Mouse (Mus musculus) regulatory T cell (primary cell): Measurements from ENCODE around the gene Macrod2.

Source experiments
- in situ Hi-C: fragments of 300-600 bp; cut with MboI, MseI; formaldehyde crosslinking; loops from one replicate; pipeline ENCODE4 v1.15.1; 2025; ENCODE audit warnings: high pct_unique_total_duplicates

Macrod2 gene

DNA sequence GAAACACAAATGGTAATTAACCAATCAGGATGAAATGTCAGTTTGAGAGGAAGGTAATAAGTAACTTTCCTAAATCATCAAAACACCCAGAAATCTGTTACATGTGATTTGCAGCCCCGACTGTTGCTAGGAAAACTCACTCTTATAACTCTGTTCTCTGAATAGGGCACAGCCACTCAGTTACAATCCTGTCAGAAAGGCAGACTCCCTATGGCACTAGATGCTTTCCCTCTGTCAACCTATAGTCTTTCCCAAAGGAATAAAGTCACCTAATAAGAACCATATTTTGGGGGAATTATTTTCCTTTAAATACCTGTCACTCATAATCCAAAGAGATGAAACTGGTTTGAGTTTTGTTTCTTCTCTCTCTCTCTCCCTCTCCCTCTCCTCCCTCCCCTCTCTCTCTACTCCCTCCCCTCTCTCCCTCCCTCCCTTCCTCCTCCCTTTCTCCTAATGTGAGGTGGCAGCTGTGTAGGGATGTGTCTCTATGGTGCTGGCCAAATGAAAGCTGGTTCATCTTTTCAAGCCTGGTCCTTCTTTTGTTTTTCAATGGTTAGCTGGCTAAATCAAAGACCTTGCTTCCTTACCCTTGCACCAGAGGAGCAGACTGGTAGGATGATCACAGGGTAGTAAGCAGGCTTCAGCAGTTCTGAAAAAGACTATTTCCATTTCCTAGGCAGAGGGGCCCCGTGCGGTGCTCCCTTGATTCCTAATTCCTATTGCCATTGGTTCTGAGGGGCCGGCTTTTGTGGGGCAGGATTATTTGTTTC, 661.8 kb downstream of the Macrod2 start:
- in situ Hi-C loops, result no loop called here

GRCm38 (mm10) chr2:141057455-141057833, 662.3 kb downstream of the Macrod2 start:
- in situ Hi-C loops, result no loop called here

GRCm38 (mm10) chr2:141073981-141074855, 679.1 kb downstream of the Macrod2 start:
- in situ Hi-C loops, result no loop called here

DNA sequence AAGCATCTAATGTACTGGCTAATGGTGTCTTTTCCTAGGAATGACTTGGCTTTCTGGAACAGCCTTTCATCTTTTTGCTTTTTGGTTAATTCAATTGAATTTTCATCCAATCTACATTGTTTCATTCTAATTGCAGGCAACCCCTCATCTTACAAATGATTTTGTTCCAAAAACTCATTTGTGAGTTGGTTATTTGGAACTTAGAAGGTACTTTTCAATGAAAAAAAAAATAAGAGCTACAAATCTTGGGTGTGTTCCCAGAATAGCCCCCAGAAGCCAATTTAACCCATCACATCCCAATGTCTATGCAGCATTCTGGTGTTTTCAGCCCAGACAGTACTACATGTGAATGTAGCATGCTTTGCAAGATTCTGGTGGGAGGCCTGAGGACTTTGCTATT, 683.1 kb downstream of the Macrod2 start:
- in situ Hi-C loops, result no loop called here

- in situ Hi-C loops, result no loop called here
These were observed 696.2 kb downstream of the Macrod2 start for GRCm38 (mm10) chr2:141091320-141091719.

DNA sequence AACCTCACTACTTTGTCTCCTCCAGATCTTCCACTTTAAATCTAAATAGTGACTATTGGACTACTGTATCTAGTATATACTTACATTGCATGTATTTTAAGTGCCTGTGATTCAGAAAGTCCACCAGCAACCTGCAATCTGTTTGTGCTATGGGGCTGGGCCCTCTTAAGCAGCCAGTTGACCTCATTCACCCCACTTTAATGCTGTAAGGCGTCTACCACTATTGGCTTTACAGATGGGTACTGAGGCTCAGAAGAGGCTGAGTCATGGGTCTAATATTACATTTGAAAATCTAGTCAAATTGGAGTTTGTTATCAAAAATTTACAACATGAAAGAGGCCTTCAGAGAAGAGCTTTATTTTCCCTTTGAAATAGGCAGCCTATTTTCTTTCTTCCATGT, 722.5 kb downstream of the Macrod2 start:
- in situ Hi-C loops, result no loop called here

- in situ Hi-C loops, result no loop called here
These were observed 728.8 kb downstream of the Macrod2 start for GRCm38 (mm10) chr2:141123875-141124274.

DNA sequence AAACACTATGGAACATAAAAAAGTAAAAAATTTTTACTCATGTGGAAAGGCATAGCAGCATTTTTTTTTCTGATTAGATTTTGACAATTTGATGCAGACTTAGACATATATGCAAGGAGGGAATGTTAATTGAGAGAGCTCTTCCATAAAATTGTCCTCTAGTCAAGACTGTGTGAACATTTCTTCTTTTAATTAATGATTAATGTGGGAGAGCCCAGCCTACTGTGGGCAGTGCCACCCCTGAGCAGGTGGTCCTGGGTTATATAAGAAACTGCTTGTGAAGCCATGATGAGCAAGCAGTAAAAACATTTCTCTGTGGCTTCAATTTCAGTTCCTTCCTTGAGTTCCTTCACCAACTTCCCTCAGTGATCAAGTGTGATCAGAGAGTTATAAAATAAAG, 730.5 kb downstream of the Macrod2 start:
- in situ Hi-C loops, result no loop called here

- in situ Hi-C loops, result no loop called here
These were observed 747.2 kb downstream of the Macrod2 start for GRCm38 (mm10) chr2:141142266-141142665.

GRCm38 (mm10) chr2:141152011-141152772, 757.1 kb downstream of the Macrod2 start:
- in situ Hi-C loops, result no loop called here

DNA sequence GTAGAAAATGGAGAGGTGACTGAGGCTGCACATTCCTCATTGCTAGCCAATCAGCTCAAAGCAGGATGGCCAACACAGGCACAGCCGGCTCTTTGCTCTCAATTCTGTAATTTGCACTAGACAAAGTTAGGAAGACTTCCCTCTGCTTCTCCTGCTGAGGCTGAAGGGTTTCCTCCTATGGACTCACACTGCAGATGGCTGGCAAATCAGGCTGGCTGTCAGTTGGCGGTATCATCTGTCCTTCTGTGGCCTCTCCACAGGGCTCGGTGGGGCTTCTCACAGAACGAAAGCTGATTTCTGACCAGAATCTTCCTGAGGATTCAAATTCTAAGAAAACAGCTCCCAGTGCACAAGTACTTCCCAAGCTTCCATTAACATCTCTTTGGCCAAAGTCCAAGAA, 760.9 kb downstream of the Macrod2 start:
- in situ Hi-C loops, result no loop called here

DNA sequence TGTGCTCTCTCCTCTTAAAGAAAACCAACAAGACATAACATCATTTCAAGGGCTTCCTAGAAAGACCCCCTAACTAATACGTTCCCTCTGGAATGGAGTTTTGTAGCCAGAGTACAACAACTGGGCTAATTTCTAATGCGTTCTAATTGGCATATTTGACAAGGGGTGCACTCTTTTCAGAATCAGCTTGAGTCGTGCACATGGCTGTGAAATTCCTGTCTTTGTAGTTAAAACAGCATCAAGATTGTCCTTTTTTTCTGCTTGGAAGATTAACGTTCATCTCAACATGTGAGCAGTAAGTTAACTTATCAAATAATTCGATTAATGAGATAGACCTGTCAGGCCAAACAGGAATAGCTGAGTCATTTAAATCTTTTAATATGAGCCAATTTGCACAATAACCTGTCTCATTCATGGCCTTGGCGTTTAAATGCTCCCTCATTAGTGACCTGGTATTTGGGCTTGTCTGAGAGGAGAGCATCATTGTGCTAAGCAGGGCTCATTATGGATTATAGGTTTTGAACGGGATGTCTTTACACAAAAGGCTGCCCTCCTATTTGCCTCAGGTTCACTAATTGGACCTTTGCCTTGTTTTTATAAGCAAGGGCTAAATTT, 762.0 kb downstream of the Macrod2 start:
- in situ Hi-C loops, result no loop called here

GRCm38 (mm10) chr2:141158161-141158560, 763.1 kb downstream of the Macrod2 start:
- in situ Hi-C loops, result no loop called here

- in situ Hi-C loops, result no loop called here
These were observed 768.8 kb downstream of the Macrod2 start for GRCm38 (mm10) chr2:141163918-141164317.

DNA sequence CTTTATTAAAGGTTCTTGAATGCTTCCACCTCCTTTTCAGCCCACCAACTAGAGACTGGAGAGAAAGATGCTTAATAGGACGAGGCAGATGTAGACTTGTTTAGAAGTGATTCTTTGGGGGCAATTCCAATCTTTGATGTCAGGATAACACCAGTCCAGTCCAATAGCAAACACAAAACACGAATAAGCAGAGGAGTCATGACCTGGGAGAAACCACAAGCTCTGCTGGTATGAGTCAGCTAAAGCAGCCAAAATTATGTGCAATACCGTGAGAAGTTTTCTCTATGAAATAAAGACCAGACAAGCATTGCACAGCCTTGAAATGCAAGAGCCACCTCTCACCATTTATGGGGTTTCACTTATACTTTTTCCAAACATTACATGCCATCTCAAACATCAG, 774.5 kb downstream of the Macrod2 start:
- in situ Hi-C loops, result no loop called here

- in situ Hi-C loops, result no loop called here
These were observed 778.1 kb downstream of the Macrod2 start for GRCm38 (mm10) chr2:141173167-141173566.

DNA sequence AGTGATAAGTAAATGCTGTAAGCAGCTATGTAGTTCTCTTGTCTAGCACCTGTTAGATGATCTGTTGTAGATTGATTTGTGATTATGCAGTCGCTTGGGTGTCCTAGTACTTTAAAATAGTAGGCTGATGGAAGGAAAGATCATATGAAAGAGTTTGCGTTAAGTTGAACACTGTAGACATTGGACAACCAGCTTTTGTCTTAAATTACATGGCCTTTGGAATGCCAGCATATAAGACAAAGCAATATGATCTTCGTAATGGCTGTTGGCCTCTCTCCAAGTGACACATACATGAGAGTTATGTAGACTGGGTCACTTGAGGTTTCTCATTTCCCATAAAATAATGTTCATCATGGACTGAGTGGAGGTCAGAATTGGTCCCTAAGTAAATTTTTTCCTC, 778.5 kb downstream of the Macrod2 start:
- in situ Hi-C loops, result no loop called here

DNA sequence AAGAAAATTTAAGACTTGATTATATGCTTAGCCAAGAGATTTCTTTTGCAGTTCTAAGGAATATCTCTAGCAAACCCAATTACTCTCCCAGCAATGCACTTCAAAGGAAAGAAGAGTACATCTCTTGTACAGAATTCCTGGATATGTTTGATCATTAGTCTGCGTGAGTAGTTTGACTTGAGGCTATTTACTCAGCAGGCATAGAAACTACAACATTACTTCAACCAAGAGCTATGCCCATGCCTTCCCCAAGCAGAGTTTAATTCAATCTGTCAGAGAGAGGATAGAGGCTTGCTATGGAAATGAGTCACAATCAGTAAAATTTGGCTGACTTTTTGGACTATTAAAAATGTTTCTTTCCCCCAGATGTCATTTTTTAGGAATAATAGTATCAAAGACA, 785.5 kb downstream of the Macrod2 start:
- in situ Hi-C loops, result no loop called here

DNA sequence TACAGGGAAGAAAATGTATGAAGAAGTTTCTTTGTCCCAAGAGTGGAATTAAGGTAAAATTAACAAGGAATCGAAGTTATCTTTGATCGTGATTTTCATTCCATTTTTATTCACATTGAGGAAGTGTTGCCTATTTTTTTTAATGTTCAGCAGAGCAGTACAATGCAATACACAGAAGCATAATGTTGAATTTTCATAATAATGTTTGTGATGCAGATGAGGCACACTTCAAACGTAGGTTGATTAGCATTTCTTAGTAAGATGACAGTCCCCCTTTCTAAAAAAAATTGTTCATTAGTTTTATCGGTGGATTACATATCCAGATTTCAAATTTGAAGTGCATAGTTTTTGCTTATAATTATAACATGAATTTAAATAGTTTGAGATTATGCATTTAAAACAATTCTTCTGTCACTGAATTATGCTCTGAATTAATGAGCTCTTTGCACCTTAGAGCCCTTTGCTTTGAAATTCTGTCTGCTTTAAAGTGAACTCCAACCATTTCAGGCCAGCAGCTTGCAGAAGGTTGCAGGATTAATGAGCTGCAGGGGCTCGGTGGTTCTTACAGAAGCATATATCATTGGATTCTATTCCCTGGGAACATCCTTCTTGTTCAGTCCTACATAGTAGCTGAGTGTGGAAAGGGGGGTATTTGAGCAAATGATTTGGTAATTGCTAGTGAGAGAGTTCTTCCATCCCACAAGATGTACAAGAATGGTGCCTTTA, 787.1 kb downstream of the Macrod2 start:
- in situ Hi-C loops, result no loop called here

DNA sequence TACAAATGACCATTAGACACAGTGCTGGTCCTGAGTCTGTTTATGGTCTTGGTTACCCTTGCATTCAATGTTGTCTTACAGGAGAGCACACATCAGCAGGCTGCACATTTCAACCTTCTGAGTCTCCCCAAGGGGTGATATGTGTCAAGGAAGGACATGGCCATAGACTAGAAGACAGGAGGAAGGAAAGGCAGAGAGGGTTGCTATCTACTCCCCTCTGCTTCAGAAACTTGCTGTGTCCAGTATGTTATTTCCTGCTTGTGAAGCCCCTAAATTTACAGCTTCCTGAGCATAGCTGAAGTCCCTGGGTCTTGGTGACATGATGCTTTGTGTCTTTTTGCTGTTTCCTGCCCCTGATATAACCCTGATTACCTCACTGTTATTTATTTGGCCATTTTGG, 799.4 kb downstream of the Macrod2 start:
- in situ Hi-C loops, result no loop called here

DNA sequence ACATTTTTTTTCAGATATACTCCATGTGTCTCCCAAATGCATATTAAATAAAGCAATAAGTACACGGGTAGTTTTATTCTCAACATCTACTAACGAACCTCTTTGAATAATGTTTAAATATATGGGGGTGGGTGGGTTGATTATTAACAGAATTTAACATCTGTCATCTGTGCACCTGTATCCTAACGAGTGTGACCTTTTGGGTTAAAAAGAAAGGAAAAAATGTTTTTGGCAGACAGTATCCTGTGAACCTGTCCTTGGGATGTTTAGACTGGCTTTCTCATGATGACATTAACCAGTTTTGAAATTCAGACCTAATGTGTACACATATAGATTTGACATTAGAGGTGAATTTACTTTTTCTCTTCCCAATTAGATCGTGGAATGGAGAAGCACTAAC, 805.4 kb downstream of the Macrod2 start:
- in situ Hi-C loops, result no loop called here
